Mouse (Mus musculus): ENCODE data around the gene Stk31.
A peak's percentile ranks its signal among the peaks of the same experiment; 100 is the strongest.
"Not testable (repeated sequence)": the region's sequence is repeated elsewhere in the genome, so short reads cannot be mapped to it uniquely, and the experiment has no call there.

The Stk31 gene

DNA sequence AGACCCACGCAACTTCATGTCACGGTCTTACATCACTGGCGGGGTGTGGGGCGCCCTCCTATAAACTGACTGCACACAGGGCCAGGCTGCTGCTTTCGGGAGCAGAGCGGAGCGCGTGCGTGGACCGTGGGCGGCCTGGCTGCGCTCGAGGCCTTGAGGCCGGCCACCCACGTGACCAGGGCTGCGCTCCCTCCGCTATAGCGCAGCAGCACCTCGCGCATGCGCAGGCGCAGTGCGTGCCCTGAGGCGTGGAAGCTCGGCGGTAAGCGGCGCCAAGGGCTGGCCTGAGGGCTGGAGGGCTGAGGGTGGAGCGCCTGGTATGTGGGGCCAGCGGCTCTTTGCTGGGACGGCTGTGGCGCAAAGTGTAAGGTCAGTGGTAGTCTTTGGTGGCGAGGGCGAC is at the start of gene Stk31:
Gene Stk31, plus strand, starts transcription at position 289 of the 400 bp plus-strand sequence.
- no peak for DNase-seq (ENCODE audit: low spot score)

DNA sequence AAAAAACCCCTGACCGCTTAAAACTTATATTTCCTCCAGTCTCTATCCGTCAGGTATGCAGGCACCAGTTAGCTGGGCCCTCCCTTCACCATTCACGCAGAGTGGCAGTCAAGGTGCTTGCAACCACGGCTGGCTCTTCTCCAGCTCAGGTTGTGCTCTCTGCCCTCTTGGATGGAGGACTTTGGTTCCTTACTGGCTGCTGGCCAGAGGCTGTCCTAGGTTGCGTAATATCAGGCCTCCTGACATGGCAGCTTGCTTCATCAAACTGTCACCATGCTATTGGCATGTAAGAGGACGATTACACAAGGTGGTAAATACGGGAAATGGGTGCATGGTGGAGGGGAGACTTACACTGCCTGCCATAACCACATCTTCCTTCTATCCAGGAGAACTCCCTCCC is 45.6 kb upstream of the Stk31 start:
- no peak for DNase-seq (ENCODE audit: low spot score)

DNA sequence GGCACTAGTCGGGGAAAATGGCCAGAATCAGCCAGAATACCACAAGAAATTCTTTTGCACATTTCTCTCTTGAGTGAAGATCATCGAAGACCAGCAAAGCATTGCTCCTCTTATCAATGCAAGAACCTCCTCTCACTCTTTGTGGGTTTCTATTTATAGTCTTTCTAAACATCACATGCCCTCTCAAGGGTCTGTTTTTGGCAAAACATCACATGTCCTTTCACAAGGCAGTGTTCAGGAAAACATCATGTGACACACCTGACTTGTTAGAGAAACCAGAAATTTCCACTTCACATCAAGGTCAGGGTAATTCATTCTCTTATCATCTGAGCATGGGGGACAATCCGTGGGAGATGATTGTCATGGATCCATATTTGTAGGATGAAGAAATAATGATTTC is 40.8 kb upstream of the Stk31 start:
- no peak for DNase-seq (ENCODE audit: low spot score)

DNA sequence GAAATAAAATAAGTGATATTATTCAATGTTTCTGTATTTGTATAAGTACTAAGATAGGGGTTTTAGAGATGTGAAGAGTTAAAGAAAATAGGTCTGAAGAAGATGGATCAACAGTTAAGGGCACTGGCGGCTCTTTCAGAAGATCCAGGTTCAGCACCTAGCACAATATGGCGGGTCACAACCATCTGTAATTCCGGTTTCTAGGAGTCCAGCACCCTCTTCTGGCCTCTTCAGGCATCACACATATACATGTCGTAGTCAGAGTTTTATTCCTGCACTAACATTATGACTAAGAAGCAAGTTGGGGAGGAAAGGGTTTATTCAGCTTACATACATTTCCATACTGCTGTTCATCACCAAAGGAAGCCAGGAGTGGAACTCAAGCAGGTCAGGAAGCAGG is 40.2 kb upstream of the Stk31 start:
- no peak for DNase-seq (ENCODE audit: low spot score)

DNA sequence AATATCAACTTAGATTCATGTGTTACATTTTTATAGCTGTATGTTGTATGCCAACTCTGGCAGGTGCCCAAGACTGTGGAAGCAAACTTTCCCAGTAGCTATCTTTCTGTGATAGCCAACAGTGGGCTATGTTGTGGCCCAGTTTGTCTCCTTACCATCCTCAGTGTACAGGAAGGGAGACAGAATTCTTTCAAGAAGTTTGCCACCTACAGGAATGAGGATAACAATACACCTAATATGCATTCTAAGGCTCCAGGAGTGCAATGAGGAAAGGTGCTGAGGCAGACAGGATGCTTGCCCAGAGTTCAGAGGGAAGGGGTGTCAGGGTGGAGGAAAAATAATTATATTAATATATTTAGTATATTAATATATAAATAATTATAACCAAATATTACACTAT is 35.0 kb upstream of the Stk31 start:
- no peak for DNase-seq (ENCODE audit: low spot score)

DNA sequence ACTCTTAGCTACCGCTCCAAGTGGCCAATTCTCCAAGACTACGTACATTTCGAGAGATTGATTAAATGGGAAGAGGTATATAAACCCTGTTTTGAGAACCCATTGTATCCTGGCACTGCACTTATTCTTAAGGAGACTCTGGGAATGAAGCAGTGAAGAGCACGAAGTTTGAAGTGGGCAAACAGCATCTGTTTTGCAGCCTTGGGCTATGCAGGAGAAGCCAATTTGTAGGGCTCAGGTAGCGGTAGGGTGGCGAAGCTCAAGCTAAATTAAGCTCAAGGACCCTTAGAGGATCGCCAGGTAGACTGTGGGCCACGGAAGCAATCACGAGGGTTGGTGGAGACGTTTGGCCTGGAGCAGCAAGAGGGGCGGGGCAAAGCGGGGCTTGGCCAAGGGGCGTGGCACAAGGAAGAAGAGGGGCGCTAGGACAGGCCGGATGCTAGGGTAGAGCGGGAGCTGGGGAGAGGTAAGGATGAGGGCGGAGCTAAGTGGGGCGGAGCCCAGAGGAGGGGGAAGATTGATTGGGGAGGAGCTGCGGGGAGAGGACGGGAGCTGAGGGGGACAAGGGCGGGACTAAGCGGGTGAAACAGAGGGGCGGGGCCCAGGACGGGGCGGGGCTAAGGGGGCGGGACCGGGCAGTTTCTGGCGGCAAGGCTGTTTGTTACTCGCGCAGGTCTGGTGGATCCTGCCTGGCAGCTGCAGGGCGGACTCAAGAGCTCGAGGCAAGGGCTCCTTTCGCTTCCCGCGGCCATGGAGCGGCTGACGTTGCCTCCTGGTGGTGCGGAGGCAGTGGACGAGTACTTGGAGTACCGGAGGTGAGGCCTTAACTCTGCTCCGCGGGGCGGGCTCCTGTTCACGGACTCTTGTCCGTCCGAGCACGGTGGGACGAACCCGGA is 28.0 kb upstream of the Stk31 start, which contains the start of gene Fam221a:
Gene Fam221a, plus strand, starts transcription at position 581 of the 896 bp plus-strand sequence.
- peak; percentile 10 for DNase-seq (ENCODE audit: low spot score)

DNA sequence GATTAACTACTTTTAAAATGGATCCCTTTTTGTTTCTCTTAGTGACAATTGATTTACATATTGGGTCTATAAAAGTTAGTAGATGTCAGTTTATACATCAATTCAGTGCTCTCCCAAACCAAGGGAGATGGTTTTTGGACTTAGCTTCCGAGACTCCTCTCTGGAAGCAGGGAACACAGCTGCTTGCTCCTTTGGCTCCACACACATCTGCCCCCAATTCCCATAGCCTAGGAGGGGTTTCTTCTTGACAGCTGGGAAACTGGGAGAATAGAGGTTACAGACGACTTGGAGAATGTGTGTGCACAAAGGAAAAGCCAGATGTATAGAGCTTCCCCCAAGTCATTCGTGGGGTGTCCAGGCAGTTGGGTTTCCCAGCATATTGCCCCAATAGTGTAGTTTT is 27.2 kb upstream of the Stk31 start:
- no peak for DNase-seq (ENCODE audit: low spot score)

DNA sequence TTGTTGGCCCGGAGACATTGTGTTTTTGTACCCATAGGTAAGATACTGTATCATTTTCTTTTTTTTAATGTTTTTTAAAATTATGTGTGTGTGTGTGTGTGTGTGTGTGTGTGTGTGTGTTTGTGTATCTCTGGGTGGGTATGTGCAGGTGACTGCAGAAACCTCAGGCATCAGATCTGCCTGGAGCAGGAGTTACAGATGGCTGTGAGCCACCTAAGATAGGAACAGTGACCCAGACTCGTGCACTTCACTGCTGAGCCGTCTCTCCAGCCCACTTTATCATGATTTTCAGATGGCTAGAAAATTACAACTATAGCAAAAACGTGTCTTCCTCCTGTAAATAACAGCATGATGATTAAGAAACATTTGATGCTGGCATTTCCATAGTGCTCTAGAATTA is 22.7 kb upstream of the Stk31 start:
- DNase-seq (ENCODE audit: low spot score): no peak

DNA sequence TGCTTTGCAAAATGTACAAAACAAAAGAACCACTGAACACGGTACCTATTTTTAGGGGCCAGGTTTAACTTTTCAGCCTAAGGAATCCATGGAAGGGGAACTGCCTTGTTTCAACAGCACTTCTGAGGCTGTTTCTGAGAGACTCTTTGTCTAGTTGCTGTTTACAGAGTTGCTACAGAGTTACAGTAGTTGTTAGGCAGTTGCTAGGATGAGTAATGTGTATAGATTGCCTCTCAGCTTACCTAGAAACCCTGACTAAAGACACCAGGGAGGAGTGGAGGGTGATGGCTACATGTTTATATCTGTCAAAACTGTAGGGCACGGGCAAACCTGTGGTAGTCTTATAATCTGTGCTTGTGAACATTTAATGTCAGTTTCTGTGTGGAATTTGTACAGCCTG is 21.5 kb upstream of the Stk31 start:
- DNase-seq (ENCODE audit: low spot score): no peak

DNA sequence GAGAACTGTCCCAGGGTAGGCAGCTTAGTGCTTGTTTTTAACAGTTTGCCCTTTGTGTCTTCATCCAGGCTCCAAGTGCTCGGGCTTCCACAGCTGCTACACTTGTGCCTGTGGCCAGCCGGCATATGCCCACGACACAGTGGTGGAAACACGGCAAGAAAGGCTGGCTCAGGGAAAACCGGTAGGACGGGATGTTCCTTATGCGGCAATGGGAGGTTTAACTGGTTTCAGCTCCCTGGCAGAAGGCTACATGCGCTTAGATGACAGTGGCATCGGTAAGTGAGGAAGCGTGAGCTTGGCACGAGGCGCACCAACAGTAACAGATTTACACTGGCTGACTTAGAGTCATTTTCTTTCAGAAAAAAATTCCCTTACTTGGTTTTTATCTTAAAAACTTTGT is 17.1 kb upstream of the Stk31 start:
- no peak for DNase-seq (ENCODE audit: low spot score)

DNA sequence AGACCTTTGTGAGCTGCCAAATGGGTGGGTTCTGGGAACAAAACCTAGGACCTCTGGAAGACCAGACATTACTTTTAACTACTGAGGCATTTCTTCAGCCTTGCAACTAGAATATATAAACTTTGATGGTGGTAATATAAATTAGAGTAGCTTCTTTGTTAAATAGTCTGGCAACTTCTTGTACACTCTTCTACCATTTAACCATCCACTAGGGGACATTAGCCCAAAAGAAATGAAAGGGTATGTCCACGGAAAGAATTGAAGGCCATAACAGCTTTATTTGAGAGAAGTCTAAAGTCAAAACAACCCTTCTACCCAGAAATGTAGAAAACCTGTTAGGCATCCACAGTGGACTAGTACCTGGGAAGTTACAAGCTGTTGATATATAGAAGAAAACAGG is 1.1 kb upstream of the Stk31 start:
- no peak for DNase-seq (ENCODE audit: low spot score)

DNA sequence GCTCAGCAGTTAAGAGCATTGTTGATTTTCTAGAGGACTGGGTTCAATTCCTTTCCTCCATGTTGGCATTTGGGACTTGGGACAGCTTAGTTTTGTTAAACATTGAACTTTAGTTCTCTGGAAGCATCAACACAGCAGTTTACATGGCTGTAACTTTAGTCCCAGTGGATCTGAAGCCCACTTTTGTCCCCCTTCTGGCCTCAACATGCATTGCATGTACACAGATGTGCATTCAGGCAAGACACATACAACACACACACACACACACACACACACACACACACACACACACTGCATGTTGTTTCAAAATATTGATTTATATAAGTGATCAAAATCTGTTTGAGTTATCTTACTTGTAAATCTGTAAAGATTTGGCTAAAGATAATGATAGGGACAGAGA is 2.1 kb downstream of the Stk31 start:
- DNase-seq (ENCODE audit: low spot score): no peak

DNA sequence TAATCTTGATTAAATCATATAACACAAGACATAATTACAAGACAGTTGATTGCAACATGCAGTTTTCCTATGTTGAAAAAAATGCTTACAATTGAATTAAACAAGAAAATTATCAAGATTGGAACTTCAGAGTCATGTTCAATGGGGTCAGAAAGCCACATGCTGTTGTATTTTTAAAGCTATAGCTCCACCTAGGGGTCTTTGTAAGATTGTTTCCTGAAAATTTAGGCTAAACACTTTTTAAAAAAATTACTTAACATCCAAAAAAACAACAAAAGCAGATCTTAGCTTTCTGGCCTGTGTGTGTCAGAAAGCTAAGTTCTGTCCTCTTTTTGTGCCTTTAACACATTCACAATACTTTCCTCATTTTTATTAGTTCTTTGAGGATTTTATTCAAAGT is 3.0 kb downstream of the Stk31 start:
- DNase-seq (ENCODE audit: low spot score): no peak

DNA sequence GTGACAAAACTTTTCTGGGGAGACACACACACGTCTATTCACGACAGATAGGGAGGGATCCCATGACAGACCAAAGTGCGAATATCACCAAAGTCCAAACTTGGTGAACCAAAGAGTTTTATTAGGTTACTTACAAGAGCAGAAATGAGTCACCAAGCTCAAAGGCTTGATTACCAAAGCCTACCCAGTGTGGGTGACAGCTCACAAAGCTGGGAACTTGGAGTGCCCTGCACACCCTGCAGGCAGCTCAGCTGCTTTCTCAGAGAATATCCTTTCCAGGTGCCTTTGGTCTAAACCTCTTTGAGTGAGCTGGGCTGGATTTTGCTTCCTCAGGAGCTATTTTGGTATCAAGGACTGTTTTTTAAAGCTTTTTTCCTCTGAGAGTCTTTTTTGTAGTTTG is 15.4 kb downstream of the Stk31 start:
- no peak for DNase-seq (ENCODE audit: low spot score)

DNA sequence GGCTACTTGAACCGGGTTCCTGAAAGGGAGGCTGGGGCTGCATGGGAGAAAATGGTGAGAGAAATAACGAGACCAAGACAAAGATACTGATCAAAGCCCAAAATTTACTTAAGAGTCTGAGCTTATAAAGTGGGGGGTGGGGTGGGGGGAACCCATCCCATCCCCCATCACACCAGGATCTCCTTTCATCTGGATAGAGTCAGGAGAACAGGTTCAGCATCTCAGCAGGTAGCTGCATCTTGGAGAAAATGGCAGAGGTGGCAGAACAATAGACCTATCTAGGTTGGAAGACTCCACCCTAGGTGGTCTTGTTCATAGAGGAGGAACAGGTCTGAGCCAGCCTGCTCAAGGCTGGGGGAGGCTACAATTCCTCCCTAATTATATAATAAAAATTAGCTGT is 17.6 kb downstream of the Stk31 start:
- not testable (repeated sequence) for DNase-seq (ENCODE audit: low spot score)

DNA sequence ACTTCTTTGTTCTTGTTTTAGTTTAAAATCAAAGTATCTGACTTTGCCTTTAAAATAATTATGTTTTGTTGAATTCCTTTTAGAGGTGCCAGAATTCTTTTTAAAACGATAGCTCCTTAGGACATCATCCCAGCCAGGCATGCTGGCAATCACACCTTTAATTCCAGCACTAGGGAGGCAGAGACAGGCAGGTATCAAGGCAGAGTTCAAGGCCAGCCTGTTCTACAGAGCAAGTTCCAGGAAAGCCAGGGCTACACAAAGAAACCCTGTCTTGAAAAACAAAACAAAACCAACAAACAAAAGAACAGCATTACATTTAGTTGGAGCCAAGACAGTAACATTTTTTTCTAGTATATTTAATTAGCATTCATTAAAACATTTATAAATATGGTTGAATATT is 20.6 kb downstream of the Stk31 start:
- no peak for DNase-seq (ENCODE audit: low spot score)

DNA sequence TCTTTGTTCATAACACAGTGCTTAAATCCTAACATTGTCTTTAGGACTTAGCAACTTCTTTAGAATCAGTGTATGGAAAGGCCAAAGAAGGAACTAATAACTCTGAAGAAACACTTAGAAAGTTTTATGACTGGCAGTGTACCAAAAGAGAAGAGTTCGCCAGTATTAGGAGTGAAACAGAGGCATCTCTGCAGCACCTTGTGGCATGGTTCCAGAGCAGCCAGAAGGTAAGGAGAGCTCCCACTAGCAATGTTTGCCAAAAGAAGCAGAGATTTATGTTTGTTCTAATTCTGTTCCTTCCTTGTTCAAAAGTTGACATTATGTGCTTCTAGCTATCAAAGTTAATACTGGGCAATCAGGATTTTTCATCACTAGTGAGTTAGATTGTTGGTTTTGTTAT is 41.9 kb downstream of the Stk31 start:
- DNase-seq (ENCODE audit: low spot score): no peak

DNA sequence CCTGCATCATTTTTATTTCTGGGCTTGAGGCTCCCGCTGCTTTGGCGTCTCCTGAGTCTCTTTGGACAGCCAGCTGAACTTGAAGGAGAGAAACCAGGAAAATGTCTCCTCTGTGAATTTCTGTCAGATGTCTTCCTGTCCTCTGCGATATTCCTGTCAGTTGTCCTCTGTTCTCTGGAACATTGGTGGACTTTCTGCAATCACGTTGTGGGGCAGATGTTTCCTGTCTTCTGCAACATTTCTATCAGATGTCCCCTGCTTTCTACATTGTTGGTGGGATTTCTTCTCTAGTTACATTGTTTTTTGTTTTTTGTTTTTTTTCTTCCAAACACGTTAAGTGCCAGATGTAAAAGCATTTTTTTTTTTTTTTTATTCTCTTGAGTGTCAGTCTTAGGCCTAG is 62.7 kb downstream of the Stk31 start:
- no peak for DNase-seq (ENCODE audit: low spot score)

DNA sequence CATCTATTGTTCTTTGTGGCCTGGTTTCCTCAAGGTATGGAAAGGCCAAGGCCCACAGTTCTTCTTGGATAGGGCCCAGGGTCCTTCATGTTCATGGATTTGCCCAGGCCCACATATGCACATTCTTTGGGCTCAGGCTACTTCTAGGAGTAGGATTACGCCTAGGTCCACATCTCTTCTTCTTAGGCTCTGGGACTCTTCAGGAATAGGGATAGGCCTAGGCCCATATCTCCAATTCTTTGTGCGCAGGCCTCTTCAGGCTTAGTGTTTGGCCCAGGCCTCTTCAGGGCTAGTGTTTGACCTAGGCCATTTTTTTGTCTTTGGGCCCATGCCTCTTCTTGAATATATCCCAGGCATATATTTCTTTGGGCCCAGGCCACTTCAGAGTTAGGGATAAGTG is 87.8 kb downstream of the Stk31 start:
- no peak for DNase-seq (ENCODE audit: low spot score)

DNA sequence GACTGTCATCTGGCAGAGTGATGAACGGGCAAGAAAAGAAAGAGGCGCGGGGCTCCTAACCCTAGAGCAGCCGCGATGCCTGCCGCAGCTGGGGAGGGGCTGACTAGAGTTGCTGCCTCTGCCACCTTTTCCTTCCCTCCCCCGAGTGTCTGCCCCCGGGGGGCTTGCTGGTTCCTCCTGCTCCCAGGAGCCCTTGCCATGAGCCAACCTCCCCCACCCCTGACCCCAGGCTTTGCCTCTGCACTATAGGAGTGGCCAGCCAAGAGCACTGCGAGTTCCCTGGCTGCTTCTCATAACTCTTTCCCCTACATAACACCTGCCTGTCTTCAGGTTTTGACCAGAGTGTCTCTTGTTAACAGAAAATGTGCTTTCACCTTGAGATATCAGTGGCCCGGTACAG is 96.1 kb downstream of the Stk31 start:
- DNase-seq (ENCODE audit: low spot score): no peak

DNA sequence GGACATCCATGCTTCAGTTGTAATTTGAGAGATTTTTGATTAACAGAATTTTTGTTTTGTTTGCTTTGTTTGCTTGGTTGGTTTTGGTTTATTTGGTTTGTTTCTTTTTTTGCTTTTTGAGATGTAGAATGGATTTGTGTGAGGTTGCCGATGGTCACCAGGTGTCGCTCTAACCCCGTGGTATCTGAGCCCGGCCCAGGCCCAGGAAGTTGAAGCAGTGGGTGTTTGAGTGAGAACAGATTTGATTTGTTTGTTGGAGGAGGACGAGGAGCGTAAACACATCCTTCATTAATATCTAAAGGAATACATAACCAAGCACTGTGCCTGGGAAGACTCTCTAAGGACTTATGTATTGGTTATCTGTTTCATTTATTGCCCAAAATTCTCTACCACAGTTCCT is 123.6 kb downstream of the Stk31 start:
- peak; percentile 55 for DNase-seq (ENCODE audit: low spot score)

Data from layer of hippocampus, adult 9-10 months (tissue).